Mouse (Mus musculus) heart, embryonic 14.5 days (tissue): ENCODE measurements around the gene Itga2b. TPM values are rescaled to one million over a fixed set of nuclear protein-coding genes. Genes with fewer than 3 reads are reported as not detected.

Source experiments
- ATAC-seq: fragments of 200-750 bp; cut with Nextera tagmentation; 2 replicates; pipeline ENCODE4 v1.8.0; 2017; ENCODE audit warnings: low read depth, moderate TSS enrichment; ENCODE audit not compliant: insufficient number of reproducible peaks, insufficient read depth, low FRiP score
- H3K27ac ChIP-seq, 2 experiments: fragments of 200-500 bp in 1 of 2; fragments of 300-500 bp in 1 of 2; sonication (generic) in 1 of 2; replicated peaks in 1 of 2; 2 replicates each; pipeline ENCODE4 v1.5.1; 2012 to 2014; ENCODE audit warnings: low read depth in 2 of 2, low read length in 2 of 2, control low read depth in 1 of 2, mild to moderate bottlenecking in 1 of 2, mixed read lengths in 1 of 2; ENCODE audit not compliant: control insufficient read depth in 1 of 2, insufficient read depth in 1 of 2
- H3K27me3 ChIP-seq: fragments of 300-500 bp; sonication (generic); 2 replicates; pipeline ENCODE4 v1.6.1; 2014; ENCODE audit warnings: mild to moderate bottlenecking, low read length, control low read depth; ENCODE audit not compliant: control insufficient read depth, insufficient read depth
- H3K36me3 ChIP-seq: fragments of 300-500 bp; sonication (generic); 2 replicates; pipeline ENCODE4 v1.6.1; 2014; ENCODE audit warnings: mild to moderate bottlenecking, control low read depth, low read length, mixed read lengths; ENCODE audit not compliant: control insufficient read depth, insufficient read depth
- H3K4me1 ChIP-seq, 2 experiments: fragments of 200-500 bp in 1 of 2; fragments of 300-500 bp in 1 of 2; sonication (generic) in 1 of 2; 2 replicates each; pipeline ENCODE4 v1.6.1; 2012 to 2014; ENCODE audit warnings: low read length in 2 of 2, control low read depth in 1 of 2, mixed read lengths in 1 of 2; ENCODE audit not compliant: control insufficient read depth in 2 of 2, insufficient read depth in 2 of 2
- H3K4me2 ChIP-seq: fragments of 300-500 bp; sonication (generic); 2 replicates; pipeline ENCODE4 v1.6.1; 2014; ENCODE audit warnings: mild to moderate bottlenecking, low read length
- H3K4me3 ChIP-seq, 2 experiments: fragments of 200-500 bp in 1 of 2; fragments of 300-500 bp in 1 of 2; sonication (generic) in 1 of 2; 2 replicates each; pipeline ENCODE4 v1.5.1; 2012 to 2014; ENCODE audit warnings: low read length in 2 of 2, mild to moderate bottlenecking in 2 of 2, control low read depth in 1 of 2, low read depth in 1 of 2, moderate library complexity in 1 of 2; ENCODE audit not compliant: control insufficient read depth in 1 of 2, insufficient read depth in 1 of 2
- H3K9ac ChIP-seq: fragments of 300-500 bp; sonication (generic); 2 replicates; pipeline ENCODE4 v1.6.1; 2014; ENCODE audit warnings: mild to moderate bottlenecking, low read length
- H3K9me3 ChIP-seq: fragments of 300-500 bp; sonication (generic); 2 replicates; pipeline ENCODE4 v1.6.1; 2016; ENCODE audit warnings: low read length, control low read depth; ENCODE audit not compliant: control insufficient read depth
- WGBS: fragments of 180-500 bp; shearing (Covaris S2); extraction: QIAGEN DNeasy Blood & Tissue Kit; methylation state at CpG from one replicate; pipeline ENCODE4 v1.1.7; 2014; 5-methylcytosine and 5-hydroxymethylcytosine counted together
- polyA plus RNA-seq: library from polyadenylated mRNA; unstranded; fragments of >200 nt; fragmentation: Nextera tagmentation; extraction: Ambion mirVana; gene quantifications from 2 replicates; pipeline ENCODE4 v1.2.1, GENCODE M21; 2014

Itga2b gene
- 6.7 and 6.8 TPM in 2 replicates for polyA plus RNA-seq

DNA sequence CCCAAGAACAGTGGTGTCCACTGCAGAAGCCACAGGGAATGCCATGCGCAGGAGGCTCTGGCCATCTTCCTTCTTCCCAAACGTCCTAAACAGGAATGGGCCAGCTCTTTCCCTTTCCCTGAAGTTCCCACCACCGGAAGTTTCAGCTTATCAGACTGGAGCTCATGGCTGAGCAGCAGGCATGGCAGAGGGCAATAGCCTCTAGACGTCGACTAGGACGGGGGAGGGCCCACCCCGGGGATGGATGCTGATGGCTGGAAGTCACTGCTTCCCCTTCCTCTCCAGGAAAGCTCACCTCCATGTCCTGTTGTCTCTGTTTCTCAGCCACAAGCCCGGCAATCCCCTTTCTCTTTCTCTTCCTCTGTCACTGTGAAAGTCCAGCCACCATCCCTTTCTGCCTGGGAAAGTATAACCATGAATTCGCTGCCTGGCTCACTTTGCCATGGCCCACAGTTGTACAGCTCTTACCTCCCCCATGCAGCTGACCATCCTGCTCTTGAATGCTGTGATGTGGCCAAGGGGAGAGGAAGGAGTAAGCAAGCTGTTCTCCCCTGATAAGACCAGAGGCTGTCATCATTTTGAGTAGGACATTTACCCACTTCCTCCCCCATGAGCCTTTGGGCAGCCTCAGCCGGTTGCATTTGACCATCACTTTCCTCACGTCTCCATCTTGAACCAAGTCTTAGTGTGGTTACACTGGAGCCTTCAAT lies at the start of gene Itga2b:
Gene Itga2b, minus strand, starts transcription at position 475 of the 710 bp plus-strand sequence.
- H3K27me3 ChIP-seq: no peaks in the 10 kb centered on the region
- no peak within 1 kb of the TSS for H3K27ac ChIP-seq
- no peaks in the 10 kb centered on the region for H3K36me3 ChIP-seq
- no peak within 1 kb of the TSS; the same call in 1 of the 2 replicates for H3K9ac ChIP-seq
- no peaks in the 10 kb centered on the region for H3K9me3 ChIP-seq
- ATAC-seq: no peak
- no peak within 1 kb of the TSS for H3K4me3 ChIP-seq
- peaks cover 28 to 32% of the 10 kb centered on the region in 2 experiments for H3K4me1 ChIP-seq
- H3K4me2 ChIP-seq: no peak within 1 kb of the TSS
- WGBS: 42% methylated on average over 11 of the region's 11 CpGs

DNA sequence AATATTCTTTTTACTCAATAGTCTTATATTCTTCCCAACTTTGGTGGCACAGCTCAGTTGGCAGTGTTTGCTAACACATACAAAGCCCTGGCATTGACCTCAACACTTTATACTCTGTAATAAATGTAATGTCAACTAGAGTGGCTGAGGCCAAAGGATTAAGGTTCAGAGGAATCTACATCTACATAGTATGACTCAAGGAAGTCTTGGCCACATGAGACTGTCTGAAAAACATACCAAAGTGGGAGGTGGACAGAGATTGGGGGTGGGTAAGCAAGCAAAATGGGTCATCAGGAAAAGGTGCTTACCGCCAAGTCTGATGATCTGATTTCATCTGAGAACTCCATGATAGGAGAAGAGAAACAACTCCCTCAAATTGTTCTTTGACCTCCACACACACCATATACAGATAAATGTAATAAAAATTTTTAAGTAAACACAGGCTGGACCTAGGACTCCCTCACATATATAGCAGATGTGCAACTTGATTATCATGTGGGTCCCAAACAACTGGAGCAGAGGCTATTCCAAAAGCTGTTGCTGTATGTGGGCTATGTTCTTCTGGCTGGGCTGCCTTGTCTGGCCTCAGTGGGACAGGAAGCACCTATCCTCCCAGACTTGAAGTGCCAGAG lies 45.0 kb upstream of the Itga2b start:
- H3K9me3 ChIP-seq: no peaks in the 10 kb centered on the region
- WGBS: 100% methylated on average over 1 of the region's 1 CpGs
- no peak overlapping the region for H3K9ac ChIP-seq
- no peaks in the 10 kb centered on the region for H3K4me1 ChIP-seq
- H3K4me3 ChIP-seq: no peak overlapping the region
- no peaks in the 10 kb centered on the region for H3K27me3 ChIP-seq
- H3K27ac ChIP-seq: no peak overlapping the region
- no peak overlapping the region for H3K4me2 ChIP-seq
- peaks cover 49% of the 10 kb centered on the region for H3K36me3 ChIP-seq
- no peak for ATAC-seq

DNA sequence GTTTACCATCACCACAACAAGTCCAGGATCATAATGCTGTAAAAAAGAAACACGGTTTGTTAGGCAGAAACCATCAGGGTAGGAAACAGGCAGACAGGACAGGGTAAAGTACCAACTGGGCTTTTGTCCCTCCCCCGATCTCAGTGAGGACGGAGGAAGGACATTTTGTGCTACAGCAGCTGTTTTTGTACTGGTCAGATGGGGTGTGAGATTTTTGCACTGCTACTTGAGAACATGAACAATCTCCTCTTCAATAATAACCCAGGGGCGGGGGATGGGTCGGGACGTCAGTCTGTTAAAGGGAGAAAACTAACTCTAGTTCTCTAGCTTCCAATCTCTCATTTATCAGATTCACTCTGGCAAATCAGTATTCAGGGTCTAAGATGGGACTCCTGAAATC lies 40.3 kb upstream of the Itga2b start:
- no peak for ATAC-seq
- H3K27me3 ChIP-seq: no peaks in the 10 kb centered on the region
- no peak overlapping the region for H3K4me2 ChIP-seq
- no peaks in the 10 kb centered on the region for H3K9me3 ChIP-seq
- WGBS: 63% methylated on average over 6 of the region's 6 CpGs
- no peak overlapping the region for H3K27ac ChIP-seq
- H3K36me3 ChIP-seq: peaks cover 54% of the 10 kb centered on the region
- no peak overlapping the region for H3K9ac ChIP-seq
- H3K4me3 ChIP-seq: no peak overlapping the region
- H3K4me1 ChIP-seq: no peaks in the 10 kb centered on the region

DNA sequence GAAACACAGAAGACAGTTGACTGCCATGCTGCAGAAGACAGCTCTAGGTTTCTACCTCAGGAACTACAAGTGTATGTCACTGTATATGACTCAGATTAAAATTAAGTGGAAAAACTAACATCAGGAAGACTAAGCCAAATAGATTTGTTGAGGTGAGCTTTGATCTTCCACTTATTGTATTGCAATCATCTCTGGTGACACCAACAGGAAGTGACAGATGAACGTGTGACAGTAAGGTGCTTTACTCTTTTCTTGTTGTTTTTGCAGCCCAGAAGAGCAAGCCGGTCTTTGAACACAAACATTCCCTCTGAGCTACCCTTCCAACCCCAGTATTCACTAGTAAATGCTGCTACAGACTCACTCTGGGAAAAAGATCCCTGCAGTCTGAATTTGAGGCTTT lies 26.8 kb upstream of the Itga2b start:
- no peaks in the 10 kb centered on the region for H3K9me3 ChIP-seq
- 70% methylated on average over 2 of the region's 2 CpGs for WGBS
- H3K4me1 ChIP-seq: peaks cover 10 to 16% of the 10 kb centered on the region in 2 experiments
- H3K9ac ChIP-seq: no peak overlapping the region
- no peak for ATAC-seq
- H3K4me2 ChIP-seq: no peak overlapping the region
- H3K27me3 ChIP-seq: no peaks in the 10 kb centered on the region
- H3K4me3 ChIP-seq: no peak overlapping the region
- H3K36me3 ChIP-seq: peaks cover 57% of the 10 kb centered on the region
- no peak overlapping the region for H3K27ac ChIP-seq

DNA sequence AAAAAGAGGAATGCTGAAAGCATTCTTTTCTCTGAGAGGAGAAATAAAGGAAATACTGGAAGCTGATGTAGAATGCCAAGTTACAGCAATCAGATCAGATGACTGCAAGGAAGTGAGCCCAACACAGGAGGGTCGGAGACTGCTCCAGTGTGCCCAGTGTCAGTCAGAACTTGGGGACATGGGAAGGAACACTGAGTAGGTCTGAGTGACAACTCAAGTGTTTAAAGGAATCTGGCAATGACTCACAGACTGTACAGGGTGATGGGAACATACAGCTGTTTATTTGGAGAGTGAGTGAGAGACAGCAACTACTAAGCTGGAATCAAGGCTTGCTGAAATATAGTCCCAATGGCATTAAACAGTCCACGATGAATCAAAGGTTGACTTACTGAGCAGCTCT lies 26.3 kb upstream of the Itga2b start:
- ATAC-seq: no peak
- peaks cover 10 to 16% of the 10 kb centered on the region in 2 experiments for H3K4me1 ChIP-seq
- WGBS: 86% methylated on average over 2 of the region's 2 CpGs
- H3K27ac ChIP-seq: no peak overlapping the region
- no peaks in the 10 kb centered on the region for H3K9me3 ChIP-seq
- no peak overlapping the region for H3K4me3 ChIP-seq
- no peaks in the 10 kb centered on the region for H3K27me3 ChIP-seq
- H3K36me3 ChIP-seq: peaks cover 52% of the 10 kb centered on the region
- no peak overlapping the region for H3K9ac ChIP-seq
- no peak overlapping the region for H3K4me2 ChIP-seq

DNA sequence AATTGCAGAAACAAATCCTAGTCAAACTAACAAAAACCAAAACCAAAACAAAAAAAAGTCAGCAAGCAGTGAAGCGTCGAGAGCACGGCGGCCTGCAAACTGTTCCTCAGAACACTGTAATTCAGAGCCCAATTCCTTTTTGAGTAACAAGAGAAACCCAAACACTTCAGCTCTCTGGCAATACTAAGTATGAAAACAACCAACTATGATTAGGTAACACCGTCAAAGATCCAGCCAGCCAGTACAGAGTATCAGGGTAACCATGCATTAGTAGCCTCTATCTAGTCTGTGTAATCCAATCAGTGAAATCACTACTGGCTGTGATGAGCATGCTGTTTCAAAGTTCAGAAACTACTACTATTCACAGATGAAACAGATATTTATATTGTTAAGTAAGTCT lies 25.8 kb upstream of the Itga2b start:
- H3K36me3 ChIP-seq: peaks cover 48% of the 10 kb centered on the region
- no peak overlapping the region for H3K4me3 ChIP-seq
- H3K4me2 ChIP-seq: no peak overlapping the region
- ATAC-seq: no peak
- peaks cover 10 to 16% of the 10 kb centered on the region in 2 experiments for H3K4me1 ChIP-seq
- H3K9me3 ChIP-seq: no peaks in the 10 kb centered on the region
- H3K27ac ChIP-seq: no peak overlapping the region
- H3K27me3 ChIP-seq: no peaks in the 10 kb centered on the region
- WGBS: 95% methylated on average over 5 of the region's 5 CpGs
- no peak overlapping the region for H3K9ac ChIP-seq

DNA sequence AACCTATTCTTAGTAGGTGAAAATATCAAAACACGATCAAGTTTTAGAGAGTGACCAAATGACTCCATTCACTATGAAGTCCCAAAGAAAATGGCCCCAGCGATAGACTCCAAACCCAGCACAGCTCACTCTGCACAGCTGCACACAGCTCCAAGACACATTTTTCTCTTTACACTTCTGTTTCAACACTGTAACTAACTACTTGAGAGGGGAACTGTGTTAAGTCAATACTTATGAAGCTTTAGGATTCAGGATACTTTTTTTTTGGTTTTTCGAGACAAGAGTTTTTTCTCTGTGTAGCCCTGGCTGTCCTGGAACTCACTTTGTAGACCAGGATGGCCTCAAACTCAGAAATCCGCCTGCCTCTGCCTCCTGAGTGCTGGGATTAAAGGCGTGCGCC lies 25.2 kb upstream of the Itga2b start:
- no peak overlapping the region for H3K27ac ChIP-seq
- H3K27me3 ChIP-seq: no peaks in the 10 kb centered on the region
- peaks cover 10 to 16% of the 10 kb centered on the region in 2 experiments for H3K4me1 ChIP-seq
- no peak overlapping the region for H3K4me3 ChIP-seq
- no peak overlapping the region for H3K4me2 ChIP-seq
- no peak for ATAC-seq
- H3K36me3 ChIP-seq: peaks cover 42% of the 10 kb centered on the region
- H3K9me3 ChIP-seq: no peaks in the 10 kb centered on the region
- 95% methylated on average over 6 of the region's 6 CpGs for WGBS
- no peak overlapping the region for H3K9ac ChIP-seq
